Mouse (Mus musculus) myocyte (in vitro differentiated cells): ENCODE results near the gene Leap2.

Source experiments
- CEBPB ChIP-seq: IDR thresholded peaks from 2 replicates; pipeline ENCODE4 v1.6.1; 2011; ENCODE audit warnings: mild to moderate bottlenecking, moderate library complexity; ENCODE audit not compliant: poor library complexity, insufficient read depth, severe bottlenecking
- E2F4 ChIP-seq: IDR thresholded peaks from one replicate; pipeline ENCODE4 v1.6.1; 2011; ENCODE audit warnings: mild to moderate bottlenecking, control low read depth, moderate library complexity; ENCODE audit not compliant: insufficient read depth
- MAX ChIP-seq: IDR thresholded peaks from one replicate; pipeline ENCODE4 v1.6.1; 2011; ENCODE audit warnings: low read depth, mild to moderate bottlenecking, control low read depth
- MYOD1 ChIP-seq, 3 experiments: IDR thresholded peaks; one replicate each; pipeline ENCODE4 v1.6.1; 2011; ENCODE audit warnings: control low read depth in 2 of 3, low read depth in 2 of 3, mild to moderate bottlenecking in 2 of 3, moderate library complexity in 1 of 3; ENCODE audit not compliant: insufficient read length in 2 of 3, control insufficient read depth in 1 of 3
- MYOG ChIP-seq, 3 experiments: IDR thresholded peaks; one replicate each; pipeline ENCODE4 v1.6.1; 2011; ENCODE audit warnings: control low read depth in 2 of 3, low read depth in 2 of 3, mild to moderate bottlenecking in 2 of 3; ENCODE audit not compliant: insufficient read length in 2 of 3, control insufficient read depth in 1 of 3, insufficient read depth in 1 of 3
- POLR2A ChIP-seq: IDR thresholded peaks from one replicate; pipeline ENCODE4 v1.6.1; 2011; ENCODE audit warnings: low read depth, mild to moderate bottlenecking, control low read depth, moderate library complexity; ENCODE audit not compliant: insufficient read length
- POLR2AphosphoS2 ChIP-seq: IDR thresholded peaks from one replicate; pipeline ENCODE4 v1.6.1; 2011; ENCODE audit warnings: low read depth, control low read depth; ENCODE audit not compliant: insufficient read length
- SRF ChIP-seq: IDR thresholded peaks from one replicate; pipeline ENCODE4 v1.6.1; 2011; ENCODE audit warnings: low read depth; ENCODE audit not compliant: control insufficient read depth, insufficient read length
- TCF12 ChIP-seq: IDR thresholded peaks from one replicate; pipeline ENCODE4 v1.6.1; 2011; ENCODE audit warnings: mild to moderate bottlenecking, control low read depth; ENCODE audit not compliant: poor library complexity, insufficient read depth, severe bottlenecking
- TCF3 ChIP-seq: IDR thresholded peaks from one replicate; pipeline ENCODE4 v1.6.1; 2011; ENCODE audit warnings: low read depth, control low read depth; ENCODE audit not compliant: insufficient read length
- USF1 ChIP-seq: IDR thresholded peaks from one replicate; pipeline ENCODE4 v1.6.1; 2011; ENCODE audit warnings: low read depth, mild to moderate bottlenecking, control low read depth, moderate library complexity

GRCm38 (mm10) chr11:53435504-53435903 is 12.5 kb upstream of the Leap2 start:
- TF ChIP-seq E2F4 (no peak), MYOG (IDR thresholded peaks at IDR 0.05; ENCODE audit: control insufficient read depth in 1 of 3, insufficient read depth in 1 of 3, insufficient read length in 2 of 3, low read depth in 2 of 3) (no peak), MYOD1 (IDR thresholded peaks at IDR 0.05; ENCODE audit: control insufficient read depth in 1 of 3, insufficient read length in 2 of 3, low read depth in 2 of 3) (no peak), POLR2A (no peak), POLR2AphosphoS2 (no peak), CEBPB (no peak), MAX (no peak), USF1 (no peak), SRF (no peak), TCF3 (no peak), TCF12 (no peak)
